Mouse (Mus musculus) megakaryocyte progenitor cell, adult 5-6 weeks (primary cell): ENCODE measurements around the gene Tex29. TPM values are rescaled to one million over a fixed set of nuclear protein-coding genes. Genes with fewer than 3 reads are reported as not detected.

Experiments used
- ATAC-seq: replicated peaks from 2 replicates; pipeline ENCODE4 v1.8.0; 2016; ENCODE audit warnings: mild to moderate bottlenecking, moderate TSS enrichment, inconsistent platforms; ENCODE audit not compliant: poor library complexity
- total RNA-seq, 2 experiments: library from RNA; stranded (forward) in 1 of 2; stranded (reverse) in 1 of 2; fragments of 157-497, 149-512 nt in 1 of 2; fragments of 200-1000 nt in 1 of 2; gene quantifications; 2 replicates each; pipeline versions ENCODE4 v1.2.3 to v1.2.4; 2015 to 2017

The Tex29 gene
- total RNA-seq (2015) (not detected in 2 replicates), total RNA-seq (2017) (not detected in 2 replicates)

DNA sequence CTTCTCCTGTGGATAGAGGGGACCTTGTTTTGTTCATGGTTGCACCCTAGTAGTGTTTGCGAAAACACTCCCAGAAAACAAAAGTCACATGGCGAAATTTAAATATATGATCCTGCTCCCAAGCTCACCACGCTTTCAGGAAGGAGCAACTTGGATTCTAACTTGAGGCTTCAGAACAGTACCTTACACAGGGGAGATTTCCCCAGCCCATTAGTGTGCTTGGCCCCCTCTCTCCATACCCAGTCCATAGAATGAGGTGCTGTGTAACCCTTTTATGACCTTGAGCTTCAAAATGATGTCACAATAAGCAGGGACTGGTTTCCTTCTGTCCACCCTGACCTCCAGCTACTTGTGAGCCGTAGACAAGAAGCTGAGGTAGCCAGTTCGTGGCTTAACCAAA is at the start of gene Tex29:
Tex29 (plus strand) TSS at position 301 of the 400 bp plus-strand sequence.
- no peak for ATAC-seq

DNA sequence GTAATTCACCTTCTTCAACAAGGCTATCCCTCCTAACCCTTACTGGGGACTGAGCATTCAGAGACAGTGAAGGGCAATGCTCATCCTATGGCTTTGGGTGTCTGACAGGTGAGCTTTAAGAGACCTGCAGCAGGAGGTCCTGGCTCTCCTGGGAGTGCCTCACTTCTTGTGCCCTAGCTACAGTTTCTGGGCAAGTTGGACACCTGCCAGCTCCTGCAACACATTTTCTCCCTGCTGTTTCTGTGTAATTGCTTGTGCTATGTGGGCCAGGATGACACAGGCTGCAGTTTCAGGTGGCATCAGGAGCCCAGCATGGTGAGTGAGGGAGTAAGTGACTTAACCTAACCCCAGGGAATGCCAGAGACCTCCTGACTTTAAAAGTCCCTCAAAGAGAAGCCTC is 45.3 kb upstream of the Tex29 start:
- no peak for ATAC-seq

GRCm38 (mm10) chr8:11797128-11797527 is 43.1 kb upstream of the Tex29 start:
- ATAC-seq, result no peak

GRCm38 (mm10) chr8:11797729-11798479 is 42.4 kb upstream of the Tex29 start:
- no peak for ATAC-seq

- ATAC-seq, result no peak
Observed at GRCm38 (mm10) chr8:11798480-11798867, 41.8 kb upstream of the Tex29 start.

DNA sequence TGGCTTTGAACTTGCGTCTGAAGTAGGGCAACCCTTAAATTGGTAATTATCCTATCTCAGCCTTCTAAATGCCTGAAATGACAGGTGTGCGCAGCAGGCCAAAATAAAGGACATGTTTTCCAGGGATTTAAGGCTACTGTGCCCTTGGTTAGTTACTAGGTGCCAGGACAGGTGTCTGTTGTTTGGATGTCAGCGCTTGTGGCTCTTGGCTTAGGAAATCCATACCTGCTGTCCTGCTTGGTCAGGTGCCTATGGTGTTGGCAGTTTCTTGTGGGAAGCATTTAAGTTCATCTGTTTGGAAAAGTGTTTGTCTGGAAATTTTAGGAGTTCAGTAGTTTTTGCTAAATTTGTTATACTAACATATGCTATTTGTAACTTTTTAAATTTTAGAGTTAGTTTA is 41.2 kb upstream of the Tex29 start:
- ATAC-seq, result no peak

DNA sequence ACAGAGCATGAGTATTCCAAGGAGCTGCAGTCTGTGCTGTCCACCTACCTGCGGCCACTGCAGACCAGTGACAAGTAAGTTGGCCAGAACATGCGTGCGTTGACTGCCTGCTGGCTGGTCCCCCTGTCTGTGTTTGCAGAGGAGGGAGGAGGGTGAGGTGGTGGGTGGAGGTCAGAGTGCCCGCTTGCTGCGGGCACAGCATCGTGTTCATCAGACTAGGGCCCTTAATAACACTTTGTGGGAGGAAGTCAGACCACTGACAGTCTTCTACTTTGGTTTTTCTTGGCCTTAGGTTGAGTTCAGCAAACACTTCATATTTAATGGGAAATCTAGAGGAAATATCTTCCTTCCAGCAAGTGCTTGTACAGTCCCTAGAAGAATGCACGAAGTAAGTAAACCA is 39.8 kb upstream of the Tex29 start:
- no peak for ATAC-seq

DNA sequence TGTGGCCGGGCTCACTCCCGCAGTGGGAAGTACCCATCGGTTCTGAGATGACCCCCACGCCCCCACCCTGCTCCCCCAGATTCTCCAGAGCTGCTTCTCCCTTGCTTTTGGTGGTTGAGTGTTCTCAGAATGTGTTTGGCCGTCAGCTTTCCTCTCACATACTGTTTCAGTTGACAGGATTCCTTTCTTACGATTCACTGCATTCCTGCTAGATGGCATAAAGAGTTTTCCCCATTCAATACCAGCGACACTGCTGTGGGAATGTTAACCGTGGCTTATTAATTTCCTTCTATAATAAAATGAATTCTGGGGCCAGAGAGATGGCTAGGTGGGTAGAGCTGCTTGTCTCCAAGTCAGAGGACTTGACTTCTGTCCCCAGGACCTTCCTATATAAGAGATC is 38.7 kb upstream of the Tex29 start:
- no peak for ATAC-seq

DNA sequence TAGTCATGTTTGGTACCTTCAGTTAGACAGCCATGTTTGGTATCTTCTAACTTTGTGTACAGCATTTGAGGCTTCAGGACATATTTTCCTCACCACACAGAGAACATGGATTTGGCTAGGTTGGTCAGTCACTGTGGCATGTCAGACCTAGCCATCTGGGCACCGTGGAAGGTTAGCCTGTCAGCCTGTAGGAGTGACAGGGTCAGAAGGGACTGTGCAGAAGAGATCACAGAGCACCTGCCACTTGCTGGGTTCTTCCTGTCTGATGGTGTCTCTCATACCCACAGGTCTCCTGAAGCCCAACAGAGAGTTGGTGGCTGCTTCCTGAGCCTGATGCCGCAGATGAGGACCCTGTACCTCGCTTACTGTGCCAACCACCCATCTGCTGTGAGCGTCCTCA is 35.4 kb upstream of the Tex29 start:
- no peak for ATAC-seq

- ATAC-seq, result no peak
Observed at GRCm38 (mm10) chr8:11806252-11806651, 34.0 kb upstream of the Tex29 start.

- no peak for ATAC-seq
Observed at GRCm38 (mm10) chr8:11807361-11807760, 32.9 kb upstream of the Tex29 start.

- peak; percentile 74 for ATAC-seq
Observed at GRCm38 (mm10) chr8:11808047-11808446, 32.2 kb upstream of the Tex29 start.

DNA sequence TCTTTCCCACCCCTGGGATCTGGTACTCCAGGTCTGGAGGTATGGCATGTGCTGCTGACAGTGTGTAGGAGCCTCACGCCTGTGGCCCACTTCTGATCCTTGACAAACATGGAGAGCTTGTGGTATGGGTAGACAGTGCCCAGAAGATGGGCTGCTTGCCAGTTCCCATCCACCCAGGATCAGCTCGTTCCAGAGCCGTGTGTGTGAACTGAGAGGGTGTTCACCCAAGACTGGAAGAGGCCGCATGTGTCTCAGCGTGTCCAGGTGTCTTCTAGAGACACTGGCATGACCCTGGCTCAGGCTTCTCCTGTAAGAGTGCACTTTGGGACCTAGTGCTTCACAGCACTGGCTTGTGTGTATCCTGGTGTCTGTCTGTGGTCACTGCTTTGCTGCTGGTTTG is 29.8 kb upstream of the Tex29 start:
- no peak for ATAC-seq

DNA sequence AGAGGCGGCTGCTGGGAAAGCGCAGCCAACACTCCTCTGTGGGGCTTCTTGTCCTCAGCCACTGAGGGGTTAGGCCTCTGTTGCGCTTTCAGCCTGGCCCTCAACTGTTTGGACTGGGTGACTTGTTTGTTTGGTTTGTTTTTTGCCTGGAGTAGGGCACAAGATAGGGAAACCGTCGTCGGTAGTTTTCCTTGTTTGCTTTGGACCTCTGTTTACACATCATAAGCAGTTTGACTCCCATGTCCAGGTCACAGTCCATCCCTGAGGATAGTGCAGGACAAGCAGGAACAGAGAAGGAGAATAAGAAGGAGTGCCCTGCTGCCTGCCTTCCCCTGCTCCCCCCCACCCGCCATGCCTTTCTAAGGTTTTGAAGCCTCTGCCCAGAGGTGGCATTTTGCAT is 26.5 kb upstream of the Tex29 start:
- no peak for ATAC-seq

- no peak for ATAC-seq
Observed at GRCm38 (mm10) chr8:11815206-11815605, 25.1 kb upstream of the Tex29 start.

- ATAC-seq, result no peak
Observed at GRCm38 (mm10) chr8:11820136-11820535, 20.1 kb upstream of the Tex29 start.

GRCm38 (mm10) chr8:11820568-11820967 is 19.7 kb upstream of the Tex29 start:
- no peak for ATAC-seq

DNA sequence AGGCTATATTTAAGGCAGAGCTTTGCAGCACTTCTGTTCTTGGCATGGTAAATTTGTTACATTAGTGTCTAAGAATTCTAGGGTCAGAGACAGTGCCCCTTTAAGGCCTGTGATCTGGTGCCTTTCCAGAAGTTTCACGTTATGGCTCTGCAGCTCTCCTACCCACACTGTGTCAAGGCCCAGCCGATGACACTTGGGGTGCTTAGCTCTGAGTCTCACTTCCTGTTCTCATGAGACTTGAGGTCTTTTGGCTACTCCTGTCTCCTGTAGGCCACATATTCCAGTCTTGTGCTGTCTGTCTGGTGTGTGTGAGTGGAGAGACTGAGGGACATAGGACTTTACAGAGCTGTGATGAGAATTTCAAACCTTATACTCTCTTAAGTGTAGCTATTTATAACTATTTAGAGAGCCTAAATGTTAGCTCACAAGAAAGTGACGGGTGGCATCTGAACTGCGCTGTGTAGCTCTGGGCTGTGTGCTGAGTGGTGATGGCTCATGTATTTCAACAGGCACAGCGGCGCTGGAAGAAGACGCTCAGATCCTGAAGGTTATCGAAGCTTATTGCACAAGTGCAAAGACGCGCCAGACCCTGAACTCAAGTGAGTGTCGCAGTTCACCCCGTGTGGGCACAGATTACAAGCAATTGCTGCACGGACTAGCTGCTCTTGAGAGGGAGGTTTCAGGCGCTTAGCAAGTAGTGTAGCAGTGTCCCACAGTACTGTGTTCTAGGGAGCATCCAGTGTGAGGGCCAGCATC is 18.6 kb upstream of the Tex29 start:
- ATAC-seq, result 0 out of 2 replicates have a peak, but pooled peaks have one; percentile 29

DNA sequence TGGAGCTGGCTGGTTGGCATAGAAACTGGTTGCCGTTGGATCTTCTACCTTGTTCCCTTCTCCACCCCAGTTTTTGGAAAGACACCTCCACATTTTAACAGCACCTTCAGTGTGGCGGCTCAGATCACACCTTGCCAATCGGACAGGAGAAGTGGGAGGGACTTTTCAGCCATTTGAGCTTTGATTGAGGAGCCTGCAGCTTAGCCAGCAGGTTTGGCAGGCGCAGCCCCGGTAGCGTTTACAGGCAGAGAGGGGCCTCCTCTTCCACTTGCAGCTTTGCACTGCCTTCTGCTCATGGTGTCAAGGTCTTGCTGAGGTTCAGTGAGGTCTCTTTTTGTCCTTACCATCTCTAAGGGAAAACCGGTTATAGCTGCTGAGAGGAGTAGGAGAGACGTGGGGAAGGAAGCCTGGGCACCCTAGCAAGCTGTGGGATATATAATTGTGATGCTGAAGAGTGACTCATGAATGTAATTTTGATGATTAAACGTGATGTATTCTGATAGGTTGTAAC is 17.7 kb upstream of the Tex29 start:
- no peak for ATAC-seq

GRCm38 (mm10) chr8:11825756-11826155 is 14.5 kb upstream of the Tex29 start:
- no peak for ATAC-seq

DNA sequence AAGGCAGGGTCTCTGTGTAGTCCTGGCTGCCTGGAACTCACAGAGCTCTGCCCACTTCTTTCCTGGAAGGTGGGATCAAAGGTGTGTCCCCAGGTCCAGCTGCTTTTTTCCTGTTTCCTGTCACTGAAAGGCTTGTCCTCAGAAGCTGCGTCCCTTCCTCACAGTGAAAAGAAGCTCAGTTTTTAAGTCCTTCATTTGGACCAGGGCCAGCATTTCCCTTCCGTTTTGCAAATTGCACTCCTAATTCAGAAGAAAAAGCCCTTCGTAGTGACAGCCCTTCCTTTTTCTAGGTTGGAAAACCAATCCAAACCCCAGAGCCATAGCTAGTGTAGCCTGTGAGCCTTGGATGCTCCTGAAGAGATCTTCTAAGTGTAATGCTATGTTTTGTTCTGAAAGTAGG is 13.0 kb upstream of the Tex29 start:
- ATAC-seq, result no peak
